Mouse (Mus musculus) inflammation-experienced regulatory T-cells, adult 16 weeks (primary cell): Measurements from ENCODE around the gene Tnnc1. TPM values are rescaled to one million over a fixed set of nuclear protein-coding genes. Genes with fewer than 3 reads are reported as not detected.

ENCODE experiments used
- polyA plus RNA-seq: library from polyadenylated mRNA; unstranded; fragments of 100-300 nt; shearing (Covaris generic); gene quantifications from one replicate; pipeline ENCODE4 v1.2.1, GENCODE M21; 2017

Gene Tnnc1
- not detected for polyA plus RNA-seq

GRCm38 (mm10) chr14:31208084-31208483 is at the start of gene Tnnc1:
Gene Tnnc1, plus strand, starts transcription at chr14:31208312.

GRCm38 (mm10) chr14:31168425-31168824 is 39.7 kb upstream of the Tnnc1 start, which contains the start of gene Stab1:
Gene Stab1, minus strand, starts transcription at chr14:31168641.

GRCm38 (mm10) chr14:31216846-31217245 is 8.7 kb downstream of the Tnnc1 start, which contains the start of gene Nisch:
Gene Nisch, minus strand, starts transcription at chr14:31216946.

GRCm38 (mm10) chr14:31217666-31218065 is 9.6 kb downstream of the Tnnc1 start, which contains the start of gene Sema3g:
Gene Sema3g, plus strand, starts transcription at chr14:31217860.

GRCm38 (mm10) chr14:31251084-31251604 is 43.0 kb downstream of the Tnnc1 start, which contains the start of the genes Phf7 and Bap1:
Gene Phf7, minus strand, starts transcription at chr14:31251317.
Gene Bap1, plus strand, starts transcription at chr14:31251450.

Other genes with a start within 250 kb of the Tnnc1 start
- gene Glt8d1, start 206.9 kb upstream of the Tnnc1 start, polyA plus RNA-seq, result 9.1 TPM
- 339 TPM for gene Spcs1, start 206.6 kb upstream of the Tnnc1 start, polyA plus RNA-seq
- 52.6 TPM for gene Pbrm1, start 189.2 kb upstream of the Tnnc1 start, polyA plus RNA-seq
- gene Gnl3, start 189.2 kb upstream of the Tnnc1 start, polyA plus RNA-seq, result 77.3 TPM
- 60.7 TPM for gene Smim4, start 79.4 kb upstream of the Tnnc1 start, polyA plus RNA-seq
- 0.45 TPM for gene Nt5dc2, start 77.3 kb upstream of the Tnnc1 start, polyA plus RNA-seq
- gene Stab1, start 39.7 kb upstream of the Tnnc1 start, polyA plus RNA-seq, result 3.5 TPM
- gene Nisch, start 8.6 kb downstream of the Tnnc1 start, polyA plus RNA-seq, result 201 TPM
- not detected for gene Sema3g, start 9.5 kb downstream of the Tnnc1 start, polyA plus RNA-seq
- gene Phf7, start 43.0 kb downstream of the Tnnc1 start, polyA plus RNA-seq, result 15.6 TPM
- 112 TPM for gene Bap1, start 43.1 kb downstream of the Tnnc1 start, polyA plus RNA-seq
- gene Dnah1, start 115.6 kb downstream of the Tnnc1 start, polyA plus RNA-seq, result not detected
- gene Capn7, start 128.3 kb downstream of the Tnnc1 start, polyA plus RNA-seq, result 32.2 TPM
- gene Sh3bp5, start 227.8 kb downstream of the Tnnc1 start, polyA plus RNA-seq, result 40.5 TPM